9 mouse cellular contexts compared by ENCODE assay signal in the genomic region with DNA sequence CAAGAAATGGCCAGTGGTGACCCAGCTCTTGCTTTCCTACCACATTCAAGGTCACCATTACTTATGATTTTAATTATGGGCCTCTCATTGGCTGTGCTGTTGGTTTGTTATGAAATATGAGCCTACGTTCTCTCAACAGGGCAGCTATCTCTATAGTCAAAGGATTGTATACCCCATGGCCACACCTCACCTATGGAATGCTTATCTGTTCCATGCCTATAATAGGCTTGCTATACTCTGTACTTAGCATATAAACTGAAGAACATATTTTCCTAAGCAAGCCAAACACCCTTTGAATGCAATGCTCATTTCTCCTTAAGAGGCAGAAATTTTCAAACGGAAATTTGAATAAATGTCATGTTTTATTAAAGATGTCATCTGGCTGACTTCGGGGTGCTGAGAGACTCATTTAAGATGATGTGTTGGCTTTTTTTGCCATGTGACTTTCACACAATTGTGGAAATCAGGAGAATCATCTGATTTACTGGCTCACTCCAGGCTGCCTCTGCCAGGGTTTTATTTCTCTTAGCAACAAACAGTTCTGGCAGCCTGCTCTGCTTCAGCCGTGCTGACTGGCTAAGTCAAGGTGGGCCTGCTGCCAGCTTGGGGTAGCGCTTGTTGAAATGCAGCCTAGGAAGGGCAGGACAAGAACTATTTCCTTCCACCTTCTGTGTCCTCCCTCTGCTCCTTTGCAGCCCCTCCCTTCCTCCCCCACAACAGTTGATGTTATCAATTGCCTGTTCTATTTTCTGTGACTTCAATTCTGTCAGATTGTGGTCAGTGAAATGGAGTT.
A peak's percentile ranks its signal among the peaks of the same experiment; 100 is the strongest.
DNase-seq lines count a peak whose midpoint lies in the region; ATAC-seq lines count a peak whose summit lies in the region.
"Had no signal": no experiment of that assay in that cellular context is flagged by ENCODE, and none has a peak within 500 bp of the region (broad histone marks: within the 10 kb centered on the region; RNA-seq: fewer than 3 reads in every experiment).

No protein-coding gene starts in this region.

- H3K27me3 ChIP-seq in liver, embryonic 11.5 days (replicated peaks; ENCODE audit: control insufficient read depth, insufficient read depth, low read length) = no peaks in the 10 kb centered on the region
- H3K27me3 ChIP-seq: heart, embryonic 13.5 days had no signal

- no peak overlapping the region for H3K9ac ChIP-seq in liver, embryonic 11.5 days (ENCODE audit: low read depth, low read length)
- H3K9ac ChIP-seq: heart, embryonic 13.5 days had no signal

- no peaks in the 10 kb centered on the region for H3K36me3 ChIP-seq in liver, embryonic 11.5 days (ENCODE audit: control insufficient read depth, insufficient read depth, low read length)
- H3K36me3 ChIP-seq: heart, embryonic 13.5 days had no signal

- no peak overlapping the region for H3K4me3 ChIP-seq in liver, embryonic 11.5 days (ENCODE audit: low read depth, low read length)
- H3K4me3 ChIP-seq: heart, embryonic 13.5 days had no signal

- no peak overlapping the region for H3K4me2 ChIP-seq in liver, embryonic 11.5 days
- H3K4me2 ChIP-seq: heart, embryonic 13.5 days had no signal

- no peaks in the 10 kb centered on the region for H3K9me3 ChIP-seq in liver, embryonic 11.5 days (ENCODE audit: control insufficient read depth, low read length)
- H3K9me3 ChIP-seq: heart, embryonic 13.5 days had no signal

- no peak for ATAC-seq in liver, embryonic 11.5 days (replicated peaks; ENCODE audit: low FRiP score)

- 64% methylated on average over 5 of the region's 5 CpGs for WGBS in liver, embryonic 11.5 days

- intact Hi-C loops in gastrocnemius, postnatal 36 days (cut with DNase I) = no loop called here

- DNase-seq in liver = peak; percentile 7
- no peak for DNase-seq in liver, embryonic 11.5 days (ENCODE audit: low spot score)
- peak; percentile 82 to 84 for DNase-seq in cerebellum, adult 18-20 months
- DNase-seq in gastrocnemius, postnatal 36 days = peak; percentile 54 to 77
- peak; percentile 89 for DNase-seq in layer of hippocampus, adult 11-12 months (ENCODE audit: low spot score)
- DNase-seq in lung, postnatal 14 days = peak; percentile 88
- DNase-seq in testis, postnatal 10 days (ENCODE audit: low spot score) = peak; percentile 71
- no peak for DNase-seq in c-Kit-positive CD71-positive TER-119-positive erythroid progenitor cells, embryonic 14.5 days (ENCODE audit: low spot score)

- H3K27ac ChIP-seq in liver, embryonic 11.5 days (ENCODE audit: low read depth, low read length) = no peak overlapping the region
- H3K27ac ChIP-seq: heart, embryonic 13.5 days had no signal

- no peaks in the 10 kb centered on the region for H3K4me1 ChIP-seq in liver, embryonic 11.5 days (replicated peaks; ENCODE audit: control insufficient read depth, insufficient read depth, low read length)

Comparison
In these comparisons a context has a peak if more than half of its experiments do, and no peak if none do; other contexts are left out.
1. DNase-seq: peak in liver (single experiment), cerebellum, adult 18-20 months (2 of 2), gastrocnemius, postnatal 36 days (2 of 2), layer of hippocampus, adult 11-12 months (single experiment), lung, postnatal 14 days (single experiment) and testis, postnatal 10 days (single experiment); none in liver, embryonic 11.5 days (single experiment) and c-Kit-positive CD71-positive TER-119-positive erythroid progenitor cells, embryonic 14.5 days (single experiment).